Mouse (Mus musculus): ENCODE measurements at regions not wholly inside any gene's neighbourhood (a gene's known extent, or its start where the extent isn't known, plus 50 kb on each side); places are given as distances from the start of the nearest gene placed in this dataset.

GRCm38 (mm10) chr8:126849411-126850188 lies 96.0 kb downstream of the Tomm20 start:
- H3K27ac ChIP-seq (ENCODE audit: insufficient read depth, low read depth) = peak overlapping the region; percentile 90
- dilution Hi-C loops (cut with MboI; ENCODE audit: extremely low pct_ligation_motif_present, extremely low pct_unique_long_range_greater_than_20kb, low sequenced_read_pairs) = no loop called here
- peak overlapping the region in 1 of 3 experiments; percentile 14 for H3K4me3 ChIP-seq (replicated peaks in 1 of 3; ENCODE audit: low read depth in 2 of 3, low read length in 2 of 3, poor library complexity in 1 of 3)
- H3K79me2 ChIP-seq (replicated peaks; ENCODE audit: control insufficient read depth, extremely low read depth, insufficient read depth, poor library complexity, severe bottlenecking) = no peaks in the 10 kb centered on the region
- DNase-seq (ENCODE audit: extremely low read depth) = peak; percentile 83
- no peaks in the 10 kb centered on the region for H3K36me3 ChIP-seq (replicated peaks in 1 of 2; ENCODE audit: control insufficient read depth in 1 of 2, insufficient read depth in 1 of 2, low read length in 1 of 2)
- H3K27me3 ChIP-seq (replicated peaks) = no peaks in the 10 kb centered on the region
- H3K4me1 ChIP-seq (ENCODE audit: control insufficient read depth in 1 of 2, insufficient read depth in 2 of 2) = peaks cover 63 to 89% of the 10 kb centered on the region in 2 experiments
- H3K9ac ChIP-seq (ENCODE audit: insufficient read depth, low read depth) = peak overlapping the region; percentile 14; the same call in 1 of the 2 replicates
- H3K9me3 ChIP-seq (replicated peaks; ENCODE audit: low read length) = no peaks in the 10 kb centered on the region
- TF ChIP-seq SMC3 (IDR thresholded peaks at IDR 0.05; ENCODE audit: low read depth, low read length) (peak; percentile 81), USF2 (conservative IDR thresholded peaks at IDR 0.05; ENCODE audit: low read depth, low read length) (no peak), ETS1 (conservative IDR thresholded peaks at IDR 0.05; ENCODE audit: low read depth, low read length) (peak; percentile 89), JUND (conservative IDR thresholded peaks at IDR 0.05; ENCODE audit: low read depth, low read length) (peak; percentile 77), CTCF (conservative IDR thresholded peaks at IDR 0.05 in 1 of 2, IDR thresholded peaks at IDR 0.05 in 1 of 2; ENCODE audit: low read depth in 2 of 2, low read length in 2 of 2) (peak in 1 of 2 experiments; percentile 75; a peak in 2 of 4 replicates), ZNF384 (IDR thresholded peaks at IDR 0.05; ENCODE audit: low read depth, low read length) (peak; percentile 32; the same call in 1 of the 2 replicates), USF1 (IDR thresholded peaks at IDR 0.05; ENCODE audit: low read depth, low read length) (no peak), EP300 (IDR thresholded peaks at IDR 0.05; ENCODE audit: low read length) (peak; percentile 91), SIN3A (IDR thresholded peaks at IDR 0.05; ENCODE audit: low read length) (0 out of 2 replicates have a peak, but pooled peaks have one; percentile 40), IRF4 (IDR thresholded peaks at IDR 0.05; ENCODE audit: low read depth, low read length) (peak; percentile 69), UBTF (IDR thresholded peaks at IDR 0.05; ENCODE audit: low read depth, low read length) (no peak), MAFK (IDR thresholded peaks at IDR 0.05; ENCODE audit: insufficient replicate concordance, low read length) (peak; percentile 42; the same call in 1 of the 2 replicates), RCOR1 (conservative IDR thresholded peaks at IDR 0.05; ENCODE audit: low read depth, low read length) (no peak), ZKSCAN1 (IDR thresholded peaks at IDR 0.05; ENCODE audit: borderline replicate concordance, low read depth, low read length) (no peak), MYC (IDR thresholded peaks at IDR 0.05; ENCODE audit: low read depth, low read length) (peak; percentile 46; the same call in 1 of the 2 replicates), GABPA (IDR thresholded peaks at IDR 0.05; ENCODE audit: insufficient replicate concordance, low read depth, low read length) (no peak), POLR2A (IDR thresholded peaks at IDR 0.05; ENCODE audit: low read depth, low read length) (peak; percentile 27; the same call in 1 of the 2 replicates), CHD2 (IDR thresholded peaks at IDR 0.05; ENCODE audit: low read length) (0 out of 2 replicates have a peak, but pooled peaks have one; percentile 22), CHD1 (IDR thresholded peaks at IDR 0.05; ENCODE audit: low read depth, low read length) (0 out of 2 replicates have a peak, but pooled peaks have one; percentile 69), HCFC1 (IDR thresholded peaks at IDR 0.05; ENCODE audit: low read depth, low read length) (no peak; the same call in 1 of the 2 replicates), NELFE (IDR thresholded peaks at IDR 0.05; ENCODE audit: low read depth, low read length) (no peak), MAX (IDR thresholded peaks at IDR 0.05; ENCODE audit: low read length) (peak; percentile 70), RAD21 (IDR thresholded peaks at IDR 0.05; ENCODE audit: low read depth, low read length) (peak; percentile 77), E2F4 (IDR thresholded peaks at IDR 0.05; ENCODE audit: insufficient replicate concordance, low read depth, low read length) (no peak), BHLHE40 (IDR thresholded peaks at IDR 0.05; ENCODE audit: low read depth, low read length) (peak; percentile 66), POLR2AphosphoS2 (IDR thresholded peaks at IDR 0.05; ENCODE audit: low read depth, low read length) (no peak), ZMIZ1 (IDR thresholded peaks at IDR 0.05; ENCODE audit: low read depth, low read length) (0 out of 2 replicates have a peak, but pooled peaks have one; percentile 37), ZC3H11A (IDR thresholded peaks at IDR 0.05; ENCODE audit: low read depth, low read length) (no peak), MEF2A (IDR thresholded peaks at IDR 0.05; ENCODE audit: borderline replicate concordance, low read depth, low read length) (peak; percentile 63; the same call in 1 of the 2 replicates), JUN (IDR thresholded peaks at IDR 0.05; ENCODE audit: insufficient read depth, low read depth, low read length) (peak; percentile 64), TCF12 (IDR thresholded peaks at IDR 0.05; ENCODE audit: low read depth, low read length) (peak; percentile 85), NRF1 (IDR thresholded peaks at IDR 0.05; ENCODE audit: low read depth, low read length) (peak; percentile 32; the same call in 1 of the 2 replicates), ELF1 (IDR thresholded peaks at IDR 0.05; ENCODE audit: low read depth, low read length) (peak; percentile 86), MXI1 (IDR thresholded peaks at IDR 0.05; ENCODE audit: low read depth, low read length) (0 out of 2 replicates have a peak, but pooled peaks have one; percentile 70), MAZ (IDR thresholded peaks at IDR 0.05; ENCODE audit: low read depth, low read length) (0 out of 2 replicates have a peak, but pooled peaks have one; percentile 23)
- H3K4me2 ChIP-seq (ENCODE audit: insufficient read depth, low read depth, poor library complexity, severe bottlenecking) = 0 out of 2 replicates have a peak overlapping the region, but pooled peaks have one; percentile 11
- in situ Hi-C loops (cut with MboI; ENCODE audit: low pct_ligation_motif_present, low pct_unique_long_range_greater_than_20kb, low sequenced_read_pairs) = loop anchor here (5.0 kb wide), 4 partner anchors 33 to 352 kb away; no protein-coding TSS in a partner anchor
